Mouse (Mus musculus) gastrocnemius, adult 8-10 months (tissue): ENCODE measurements around the gene Rasl11b. TPM values are rescaled to one million over a fixed set of nuclear protein-coding genes. Genes with fewer than 3 reads are reported as not detected.

Experiments
- total RNA-seq, 4 experiments: library from RNA; stranded (reverse); gene quantifications; 2 replicates each; pipeline ENCODE4 v1.2.4; 2022

Rasl11b gene
- total RNA-seq, 4 experiments from 2014 or later = 1.4 to 10.6 (median 2.7) TPM

Other genes starting within 250 kb of the Rasl11b start
- gene Usp46, start 126.9 kb upstream of the Rasl11b start, total RNA-seq = 10 to 100 TPM; 10.0 to 20.5 (median 14.1) TPM